Mouse (Mus musculus) kidney, adult 18-20 months (tissue): ENCODE results near the gene Hspa12b.

ENCODE experiments used
- DNase-seq: peaks from one replicate; pipeline ENCODE4 v3.0.0; 2021

Hspa12b gene

DNA sequence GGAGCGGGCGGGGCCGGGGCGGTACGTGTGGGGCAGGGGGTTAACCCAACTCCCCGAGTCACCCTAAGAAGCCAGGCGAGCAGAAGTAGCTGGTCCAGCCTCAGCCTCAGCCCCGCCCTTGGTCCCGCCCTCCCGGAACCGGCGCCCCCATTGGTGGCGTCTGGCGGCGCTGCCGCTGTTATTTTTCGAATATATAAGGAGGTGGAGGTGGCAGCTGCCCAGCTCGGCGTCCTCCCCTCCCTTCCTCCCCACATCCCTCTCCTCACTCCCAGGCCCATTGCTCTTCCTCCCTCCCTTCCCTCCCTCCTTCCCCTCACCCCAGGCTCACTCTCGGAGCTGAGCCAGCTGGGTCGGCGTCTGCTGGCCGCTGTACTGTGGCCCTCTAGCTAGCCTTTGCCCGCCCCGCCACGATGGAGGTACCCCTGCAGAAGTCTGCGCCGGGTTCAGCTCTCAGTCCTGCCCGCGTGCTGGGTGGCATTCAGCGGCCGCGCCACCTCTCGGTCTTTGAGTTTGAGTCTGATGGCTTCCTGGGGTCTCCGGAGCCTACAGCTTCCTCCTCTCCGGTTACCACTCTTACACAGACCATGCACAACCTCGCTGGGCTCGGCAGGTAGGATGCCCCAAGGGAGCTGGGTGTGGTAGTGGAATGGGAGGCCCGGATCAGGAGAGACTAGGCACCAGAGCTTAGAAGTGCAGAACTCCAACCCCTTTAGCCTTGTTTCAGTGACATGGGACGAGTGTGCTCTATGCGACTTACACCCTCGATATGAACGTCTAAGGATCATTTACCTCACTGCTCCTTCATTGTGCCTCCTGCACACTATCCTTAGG lies 59.9 kb downstream of the Hspa12b start, which contains the start of the genes Cdc25b and Spef1:
Cdc25b (plus strand) TSS at position 179 of the 831 bp plus-strand sequence.
Spef1 (minus strand) TSS at position 512 of the 831 bp plus-strand sequence.
- peak; percentile 88 for DNase-seq

DNA sequence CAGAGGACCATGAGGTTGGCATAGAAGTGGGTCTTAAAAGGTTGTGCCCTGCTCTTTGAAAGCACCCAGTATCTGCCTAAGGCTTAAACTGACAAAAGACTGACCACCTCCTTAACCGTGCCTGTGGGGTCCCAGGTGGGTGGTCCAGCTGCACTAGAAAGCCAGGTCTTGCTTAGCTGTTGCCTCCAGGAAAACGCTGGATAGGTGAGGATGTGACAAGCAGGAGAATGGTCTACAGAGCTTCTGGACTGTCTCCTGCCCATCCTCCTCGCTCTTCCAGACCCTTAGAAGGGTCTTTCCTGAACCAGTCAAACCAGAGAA lies 60.5 kb downstream of the Hspa12b start:
- no peak for DNase-seq

DNA sequence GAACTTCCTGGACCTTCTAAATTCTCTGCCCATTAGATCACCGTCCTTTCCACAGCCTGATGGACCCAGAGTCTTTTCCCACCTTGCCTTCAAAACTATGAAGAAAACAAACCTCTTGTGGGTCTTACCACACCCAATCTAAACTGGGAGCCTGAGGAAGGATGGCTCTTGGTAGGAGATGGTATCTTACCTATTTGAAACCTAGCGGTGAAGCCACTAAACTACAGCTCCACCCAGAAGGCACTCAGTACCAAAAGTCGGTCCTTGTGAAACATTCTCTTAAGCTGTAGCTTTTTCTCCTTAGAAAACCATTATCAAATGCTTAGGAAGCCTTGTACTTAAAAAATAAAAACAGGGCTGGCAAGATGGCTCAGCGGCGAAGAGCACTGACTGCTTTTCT lies 61.2 kb downstream of the Hspa12b start:
- DNase-seq: no peak

DNA sequence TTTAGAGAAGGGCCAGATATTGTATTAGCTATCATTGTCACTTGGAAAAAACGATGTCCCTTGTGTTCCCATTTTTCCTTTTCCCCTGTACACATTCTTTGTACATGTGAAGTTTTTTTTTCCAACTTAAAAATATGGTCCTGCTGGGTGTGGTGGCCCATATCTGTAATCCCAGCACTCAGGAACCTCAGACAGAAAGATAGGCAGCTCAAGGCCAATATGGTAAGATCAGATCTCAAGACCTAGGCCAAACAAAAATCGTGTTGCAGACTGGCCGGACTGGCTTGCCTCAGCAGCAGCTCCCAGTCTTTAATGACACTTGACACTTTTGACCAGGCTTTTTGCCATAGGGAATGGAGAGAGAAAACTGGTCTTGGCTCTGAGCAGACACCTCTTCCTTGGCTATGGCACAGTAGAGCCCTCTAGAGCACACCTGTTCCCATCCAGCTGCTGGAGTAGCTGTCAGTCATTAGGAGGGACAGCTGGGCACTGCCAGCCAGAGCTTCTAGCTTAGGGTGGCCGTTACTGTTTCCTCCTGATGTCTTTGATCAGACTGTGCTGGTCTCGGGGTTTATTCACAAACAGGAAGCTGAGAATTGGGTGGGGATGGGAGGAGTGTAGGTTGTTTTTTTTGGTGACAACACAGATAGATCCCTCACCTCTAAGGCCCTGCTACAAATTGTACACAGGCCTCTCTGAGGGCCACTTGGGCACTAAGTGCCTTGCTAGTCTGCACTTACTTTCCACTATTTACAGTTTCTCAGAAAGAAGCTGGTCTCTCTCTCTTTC lies 62.6 kb downstream of the Hspa12b start:
- no peak for DNase-seq

DNA sequence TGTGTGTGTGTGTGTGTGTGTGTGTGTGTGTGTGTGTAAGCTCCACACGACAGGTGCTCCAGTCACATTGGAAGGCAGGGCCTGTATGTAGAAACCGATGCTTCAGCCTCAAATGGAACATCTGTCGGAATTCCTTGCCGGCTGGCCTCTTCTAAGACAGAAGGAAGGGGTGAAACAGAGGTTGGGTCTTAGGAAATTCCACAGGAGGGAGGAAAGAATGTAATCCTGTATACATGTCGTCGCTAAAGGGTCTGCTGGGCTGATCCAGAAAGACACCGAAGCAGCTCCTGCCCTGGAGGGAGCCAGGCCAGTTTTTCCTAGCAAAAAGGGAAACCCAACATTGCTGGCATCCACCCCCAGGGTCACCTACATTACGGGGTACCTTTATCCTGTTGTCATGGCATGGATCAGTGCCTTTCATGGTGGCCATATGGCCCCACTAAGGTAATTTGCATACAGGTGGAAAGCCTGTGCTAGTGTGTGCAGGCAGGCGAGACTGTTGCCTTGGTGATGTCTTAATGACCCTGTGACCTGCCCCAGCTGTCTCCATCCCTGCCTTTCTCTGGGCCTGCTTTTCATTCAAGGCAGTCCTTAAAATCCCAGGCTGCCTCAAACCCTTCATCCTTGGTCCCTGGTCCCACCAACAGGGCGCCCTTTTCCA lies 63.4 kb downstream of the Hspa12b start:
- DNase-seq: peak; percentile 57

DNA sequence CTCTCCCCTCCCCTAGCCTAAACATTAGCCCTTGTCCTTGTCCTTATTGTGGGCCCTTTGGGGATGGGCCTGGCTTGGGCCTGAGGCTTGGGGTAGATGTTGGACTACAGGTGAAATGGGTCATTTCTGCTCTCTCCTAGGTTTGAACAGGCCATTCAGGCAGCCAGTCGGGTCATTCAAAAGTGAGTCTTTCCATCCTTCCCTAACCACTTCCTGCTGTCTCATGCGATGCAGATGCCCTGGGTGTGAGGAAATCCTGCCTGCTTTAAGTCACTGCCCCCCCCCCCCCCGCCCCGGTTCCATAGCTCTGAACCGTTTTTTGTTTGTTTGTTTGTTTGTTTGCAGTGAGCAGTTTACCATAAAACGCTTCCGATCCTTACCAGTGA lies 63.9 kb downstream of the Hspa12b start:
- DNase-seq: no peak
